Mouse (Mus musculus) layer of hippocampus, adult 11-12 months (tissue): ENCODE results near the gene Ssbp2.

Source experiments
- DNase-seq: peaks from one replicate; pipeline ENCODE4 v3.0.0; 2022; ENCODE audit warnings: low spot score

Gene Ssbp2

GRCm38 (mm10) chr13:91634123-91634522 is 174.0 kb downstream of the Ssbp2 start:
- no peak for DNase-seq

GRCm38 (mm10) chr13:91635957-91636356 is 175.9 kb downstream of the Ssbp2 start:
- DNase-seq: no peak

DNA sequence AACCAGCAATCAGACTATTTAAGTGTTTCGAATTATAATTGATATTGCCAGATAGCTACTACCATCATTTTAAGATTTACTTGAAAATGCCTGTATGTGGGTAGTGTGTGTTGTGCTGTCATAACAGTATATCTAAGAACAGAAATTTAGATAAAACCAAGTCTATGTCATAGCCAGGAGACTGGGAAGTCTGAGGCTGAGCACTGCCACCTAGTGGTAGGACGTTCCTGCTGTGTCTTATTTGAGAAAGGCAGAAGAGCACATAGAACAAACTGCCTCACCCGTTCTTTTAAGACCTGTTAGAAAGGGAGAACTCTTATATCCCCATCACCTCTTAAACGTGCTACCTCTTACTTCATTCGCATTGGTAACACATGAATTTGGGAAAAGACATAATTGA is 176.7 kb downstream of the Ssbp2 start:
- DNase-seq: peak; percentile 91

- no peak for DNase-seq
These were observed 178.8 kb downstream of the Ssbp2 start for GRCm38 (mm10) chr13:91638836-91639235.

DNA sequence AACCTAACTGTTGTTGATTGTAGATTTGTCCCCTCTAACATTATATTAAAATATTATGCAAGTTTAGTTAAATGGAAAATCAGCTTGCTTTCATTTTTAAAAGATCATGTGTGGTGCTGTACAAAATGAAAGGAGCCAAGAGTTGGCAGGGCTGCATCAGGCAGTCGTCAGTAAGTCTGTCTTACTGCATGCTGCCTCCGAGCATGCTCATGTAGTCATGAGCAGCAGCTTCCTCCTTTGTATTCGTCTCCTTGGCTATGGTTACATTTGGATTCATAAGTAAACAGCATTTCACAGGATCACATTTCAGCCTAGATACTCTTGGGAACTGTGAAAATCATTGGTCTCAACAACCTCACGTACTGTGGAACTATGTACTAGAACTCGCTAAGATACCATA is 180.1 kb downstream of the Ssbp2 start:
- no peak for DNase-seq

DNA sequence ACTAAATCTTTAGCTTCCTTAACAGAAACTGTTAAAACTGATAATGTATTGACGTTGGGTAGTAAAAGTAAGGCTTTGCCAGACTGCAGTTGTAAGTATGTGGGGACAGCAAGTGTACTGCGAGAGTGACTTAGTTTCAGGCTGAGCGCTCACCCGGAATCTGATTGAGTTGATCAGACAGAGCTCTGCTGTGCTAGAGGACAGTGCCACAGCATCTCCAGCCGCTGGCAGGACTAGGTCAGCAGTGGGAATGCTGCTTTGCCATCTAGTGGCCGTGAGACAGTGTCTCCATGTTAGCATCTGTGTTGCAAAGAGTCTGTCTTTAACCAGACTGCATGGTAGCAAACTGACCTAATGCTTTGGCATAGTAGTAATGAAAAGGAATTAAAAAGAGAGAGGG is 188.2 kb downstream of the Ssbp2 start:
- DNase-seq: peak; percentile 45

GRCm38 (mm10) chr13:91649926-91650325 is 189.8 kb downstream of the Ssbp2 start:
- DNase-seq: no peak

DNA sequence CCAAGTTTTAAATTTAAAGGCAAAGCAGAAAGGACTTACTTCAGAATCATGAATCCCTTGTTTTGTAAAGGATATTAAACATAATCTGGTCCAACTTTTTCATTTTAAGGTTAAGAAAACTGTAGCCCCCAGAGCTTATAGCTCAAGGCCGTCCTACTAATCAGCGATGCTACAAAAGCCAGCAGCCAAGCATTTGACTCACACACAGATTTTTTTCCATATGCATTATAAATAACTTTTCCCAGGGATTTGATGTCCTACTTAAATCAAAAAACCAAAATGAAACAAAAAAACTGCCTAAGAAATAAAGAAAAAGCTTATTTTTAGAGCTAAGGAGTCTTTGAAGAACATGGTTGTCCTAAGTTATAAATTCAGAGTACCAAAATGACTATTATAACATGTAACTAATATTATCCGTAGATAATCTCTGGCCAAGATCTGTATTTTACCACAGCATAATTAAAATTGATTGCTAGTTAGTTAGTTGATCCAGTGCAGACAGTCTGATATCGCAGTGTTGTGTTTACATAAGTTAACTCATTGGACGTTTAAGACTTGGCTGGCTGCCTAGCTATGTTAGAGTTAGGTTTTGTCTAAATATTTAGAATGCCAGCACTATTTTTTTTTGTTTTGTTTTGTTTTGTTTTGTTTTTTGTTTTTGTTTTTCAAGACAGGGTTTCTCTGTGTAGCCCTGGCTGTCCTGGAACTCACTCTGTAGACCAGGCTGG is 201.1 kb downstream of the Ssbp2 start:
- no peak for DNase-seq

DNA sequence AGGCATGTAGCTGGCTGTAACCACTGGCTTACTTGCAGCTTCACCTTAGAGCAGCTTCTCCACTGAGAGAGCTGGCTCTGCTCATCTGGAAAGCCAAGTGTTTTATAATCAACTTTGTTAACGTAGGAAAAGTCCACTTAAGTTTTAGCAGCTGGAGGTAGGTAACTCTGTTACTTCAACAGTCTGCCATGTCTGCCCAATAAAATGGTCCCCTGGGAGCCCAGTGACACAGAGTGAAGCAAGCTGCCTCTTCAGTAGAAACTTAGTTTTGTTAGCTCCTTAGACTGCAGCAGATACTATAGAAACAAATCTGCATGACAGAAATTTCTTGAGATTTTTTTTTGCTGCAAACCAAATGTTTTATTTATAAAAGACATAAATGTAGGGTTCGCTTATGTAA is 202.7 kb downstream of the Ssbp2 start:
- no peak for DNase-seq

GRCm38 (mm10) chr13:91673241-91673640 is 213.2 kb downstream of the Ssbp2 start:
- DNase-seq: no peak

GRCm38 (mm10) chr13:91680764-91681437 is 220.8 kb downstream of the Ssbp2 start:
- DNase-seq: no peak

GRCm38 (mm10) chr13:91681474-91681873 is 221.4 kb downstream of the Ssbp2 start:
- no peak for DNase-seq

DNA sequence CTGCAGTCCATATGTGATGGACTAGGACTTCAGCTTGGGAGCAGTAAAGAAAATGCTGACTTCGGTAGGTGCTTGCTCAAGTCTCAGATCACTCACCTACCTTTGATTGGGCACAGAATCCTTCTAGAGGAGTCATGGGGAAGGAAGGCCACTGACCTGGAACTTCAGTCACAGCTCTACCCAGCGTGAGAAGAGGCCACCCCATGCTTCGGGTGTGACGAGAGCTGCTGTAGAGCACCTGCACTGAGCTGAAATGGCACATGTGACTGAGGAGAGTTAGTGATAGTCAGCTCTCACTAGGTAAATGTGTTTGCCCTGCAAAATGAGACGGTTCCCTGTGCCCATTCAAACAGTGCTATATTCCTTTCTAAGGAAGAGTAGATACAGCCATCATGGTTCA is 230.0 kb downstream of the Ssbp2 start:
- DNase-seq: no peak

DNA sequence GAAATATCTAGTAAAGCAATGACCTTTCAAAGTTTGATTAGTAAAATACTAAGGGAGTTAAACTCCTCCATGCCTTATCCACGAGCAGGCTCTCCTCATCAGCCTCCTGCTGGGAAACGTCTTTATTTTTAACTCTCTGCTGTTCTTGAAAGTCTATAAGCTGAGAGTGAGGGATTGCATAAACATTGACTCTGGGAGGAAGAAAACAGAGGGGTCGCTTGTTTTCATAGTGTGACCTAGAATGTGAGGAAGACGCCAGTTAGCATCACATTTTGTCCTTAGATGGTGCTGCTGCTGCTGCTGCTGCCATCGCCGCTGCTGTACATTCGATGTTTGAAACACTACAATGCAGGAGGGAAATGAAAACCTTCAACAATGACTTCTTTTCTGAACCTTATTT is 233.5 kb downstream of the Ssbp2 start:
- no peak for DNase-seq

GRCm38 (mm10) chr13:91695406-91695805 is 235.3 kb downstream of the Ssbp2 start:
- DNase-seq: no peak

DNA sequence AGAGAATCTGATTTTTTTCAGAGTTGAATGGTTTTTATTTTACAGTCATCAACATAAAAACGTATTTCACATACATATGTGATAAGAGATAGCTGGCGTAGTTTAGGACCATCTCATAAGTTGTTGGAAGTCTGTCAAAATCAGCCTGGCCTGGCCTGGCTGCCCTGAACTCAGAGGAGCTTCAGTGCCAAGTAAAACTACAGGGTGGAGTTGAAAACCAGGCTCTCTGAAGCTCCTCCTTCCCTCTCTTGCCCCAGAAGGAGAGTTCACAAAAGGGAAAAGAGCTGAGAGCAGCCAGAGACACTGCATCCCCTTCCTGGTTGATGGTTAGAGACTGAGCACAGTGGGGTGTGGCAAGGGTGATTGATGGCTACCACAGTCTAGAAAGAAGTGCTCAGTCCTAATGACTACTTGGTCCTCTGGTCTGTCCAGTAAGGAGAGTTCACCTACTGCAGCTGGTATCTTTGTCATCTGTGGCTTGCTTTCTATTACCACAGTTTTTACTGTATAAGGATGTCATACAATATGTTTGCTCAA is 236.1 kb downstream of the Ssbp2 start:
- no peak for DNase-seq

GRCm38 (mm10) chr13:91697011-91697410 is 236.9 kb downstream of the Ssbp2 start:
- peak; percentile 59 for DNase-seq

- DNase-seq: no peak
These were observed 242.3 kb downstream of the Ssbp2 start for GRCm38 (mm10) chr13:91702337-91702736.

GRCm38 (mm10) chr13:91719487-91719886 is 259.4 kb downstream of the Ssbp2 start:
- peak; percentile 32 for DNase-seq

DNA sequence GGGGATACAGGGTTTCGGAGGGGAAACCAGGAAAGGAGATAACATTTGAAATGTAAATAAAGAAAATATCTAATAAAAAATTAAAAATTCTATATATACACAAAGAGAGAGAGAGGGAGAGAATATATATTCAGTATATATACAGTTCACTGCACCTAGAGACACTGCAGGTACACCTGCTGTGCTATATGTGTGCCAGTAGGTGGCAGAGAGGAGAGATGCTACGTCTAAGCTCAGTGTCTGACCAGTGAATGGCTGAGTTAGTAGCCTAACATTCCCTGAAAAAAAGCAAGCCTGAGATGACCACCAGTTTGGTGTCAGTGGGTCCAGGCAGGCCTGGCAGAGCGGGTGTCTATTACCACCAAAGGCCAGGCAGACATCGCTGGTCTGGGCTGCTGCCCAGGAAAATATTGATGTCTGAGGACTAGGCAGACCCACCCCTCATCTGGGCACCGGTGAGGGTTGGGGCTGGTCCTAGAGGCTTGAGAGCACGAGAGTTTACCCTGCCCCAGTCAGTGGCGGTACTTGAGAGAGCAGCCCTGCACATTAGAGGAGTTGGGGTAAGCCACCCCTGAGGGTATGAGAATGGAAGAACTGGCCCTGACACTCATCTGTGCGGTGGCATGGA is 263.1 kb downstream of the Ssbp2 start:
- no peak for DNase-seq

DNA sequence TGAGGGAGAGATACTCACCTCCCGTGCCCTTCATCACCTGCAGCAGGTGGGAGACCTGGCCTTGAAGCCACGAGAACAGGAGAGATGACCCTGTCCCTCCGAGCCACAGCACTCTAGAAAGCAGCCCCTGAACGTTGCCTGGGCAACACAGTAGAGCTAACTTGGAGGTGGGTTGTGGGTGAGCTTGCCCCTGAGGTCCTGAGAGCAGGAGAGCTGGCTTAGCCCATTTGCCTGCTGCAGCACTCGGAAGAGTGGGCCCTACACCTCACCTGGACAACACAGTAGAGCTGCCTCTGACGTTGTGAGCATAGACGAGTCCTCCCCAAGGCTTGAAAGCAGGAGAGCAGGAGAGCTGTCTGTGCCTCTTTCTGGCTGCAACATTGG is 263.6 kb downstream of the Ssbp2 start:
- DNase-seq: no peak

DNA sequence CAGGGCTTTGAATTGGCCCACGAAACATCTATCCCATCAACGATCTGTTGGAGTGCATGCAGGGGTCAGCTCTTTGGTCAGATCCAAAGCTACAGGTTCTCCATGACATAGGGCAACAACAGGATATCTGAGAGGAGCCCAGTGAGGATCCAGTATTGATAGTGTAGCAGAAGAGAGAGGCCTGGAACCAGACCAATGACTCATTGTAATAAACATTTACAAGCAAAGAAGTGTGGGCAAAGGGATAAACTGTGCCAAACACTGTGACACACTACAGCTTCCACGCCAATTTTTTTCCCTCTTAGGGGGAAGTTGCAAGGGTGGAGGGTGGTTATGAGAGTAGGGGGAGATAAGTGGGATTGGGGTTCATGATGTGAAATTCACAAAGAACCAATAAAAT is 264.1 kb downstream of the Ssbp2 start:
- DNase-seq: no peak

DNA sequence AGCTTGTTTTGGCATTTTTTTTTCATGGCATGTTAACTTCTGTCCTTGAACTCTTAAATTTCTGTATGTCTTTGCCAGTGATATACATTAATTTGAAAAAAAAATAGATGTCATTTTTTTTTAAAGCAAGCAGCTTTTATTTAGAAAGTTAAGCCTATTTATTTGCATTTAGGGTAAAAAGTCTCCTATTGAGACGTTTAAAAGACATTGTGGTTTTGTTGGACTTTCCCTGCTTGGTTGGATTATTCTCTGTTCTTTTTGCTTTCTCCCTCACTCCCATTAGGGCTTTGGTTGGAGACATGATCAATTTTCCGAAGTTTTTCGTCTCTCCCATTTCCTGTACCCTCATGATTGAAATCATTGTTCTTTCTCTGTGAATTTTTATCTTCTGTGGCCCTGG is 265.0 kb downstream of the Ssbp2 start:
- DNase-seq: no peak
